Mouse (Mus musculus) cortical plate, adult 2 months (tissue): ENCODE data around the gene Grip1.

Source experiments
- CTCF ChIP-seq: fragments of 200-500 bp; IDR thresholded peaks from 2 replicates; pipeline ENCODE4 v1.5.1; 2011; ENCODE audit warnings: mild to moderate bottlenecking, control low read depth, low read length; ENCODE audit not compliant: insufficient read depth; ENCODE audit errors: extremely low read depth
- POLR2A ChIP-seq: fragments of 200-500 bp; IDR thresholded peaks from 2 replicates; pipeline ENCODE4 v1.6.1; 2011; ENCODE audit warnings: mild to moderate bottlenecking, low read length, control low read depth; ENCODE audit not compliant: insufficient read depth; ENCODE audit errors: extremely low read depth

- TF ChIP-seq CTCF, result no peak
- no peak for TF ChIP-seq POLR2A
Observed at GRCm38 (mm10) chr10:120115249-120115648, 661.6 kb downstream of the Grip1 start.
